Mouse (Mus musculus) hematopoietic multipotent progenitor cell, adult 10-12 weeks (in vitro differentiated cells): ENCODE data around the gene Ccr3. TPM values are rescaled to one million over a fixed set of nuclear protein-coding genes. Genes with fewer than 3 reads are reported as not detected.

Experiments used
- polyA plus RNA-seq: library from polyadenylated mRNA; stranded (reverse); fragments of >175 nt; gene quantifications from 2 replicates; pipeline ENCODE4 v1.2.3, GENCODE M21; 2012; ENCODE audit warnings: low replicate concordance

Gene Ccr3
- 0.47 and 4.1 TPM in 2 replicates for polyA plus RNA-seq

DNA sequence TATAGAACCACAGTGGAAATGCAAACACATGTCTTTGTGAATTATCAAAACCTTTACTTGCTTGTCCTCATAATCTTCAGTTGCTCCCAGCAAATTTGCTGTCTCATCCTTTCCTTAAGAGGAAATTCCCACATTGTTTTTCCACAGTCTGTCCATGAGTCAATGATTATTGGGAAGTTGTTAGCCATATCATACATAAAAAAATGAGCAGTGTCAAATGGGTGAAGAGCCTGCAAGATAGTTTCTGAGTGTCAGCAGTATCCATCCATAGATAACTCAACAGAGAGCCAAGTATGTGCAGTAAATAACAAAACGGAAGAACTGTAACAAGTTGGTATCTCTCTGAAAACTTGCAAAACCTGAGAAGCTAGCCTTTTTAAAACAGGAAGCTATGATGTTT lies at the start of gene Ccr3:
TSS of gene Ccr3 (plus strand) at position 301 of the 400 bp plus-strand sequence.

DNA sequence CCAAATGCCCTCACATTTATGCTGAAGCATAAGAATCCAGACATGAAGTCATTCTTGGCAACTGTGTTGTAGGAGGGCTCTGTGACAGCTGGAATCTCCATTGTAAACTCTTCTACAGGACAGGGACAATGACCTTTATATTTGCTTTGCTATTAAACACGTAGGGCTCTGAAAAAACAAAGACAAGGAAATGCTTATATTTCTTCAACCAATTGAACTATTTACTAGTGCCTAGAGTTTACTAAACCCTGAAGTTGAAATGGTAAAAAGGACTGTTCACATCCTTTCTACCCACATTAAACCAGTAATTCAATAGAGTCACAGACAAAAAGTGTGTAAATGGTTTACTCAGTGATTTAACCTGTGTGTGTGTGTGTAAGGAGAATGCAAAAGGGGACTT lies 43.5 kb upstream of the Ccr3 start, which contains the start of gene Ccr1l1:
TSS of gene Ccr1l1 (minus strand) at position 101 of the 400 bp plus-strand sequence.

Other genes starting within 250 kb of the Ccr3 start
- gene Cxcr6, start 215.5 kb upstream of the Ccr3 start, polyA plus RNA-seq, result 0.61 and 0.68 TPM in 2 replicates
- 5.8 and 7.1 TPM in 2 replicates for gene Fyco1, start 170.1 kb upstream of the Ccr3 start, polyA plus RNA-seq
- gene Xcr1, start 159.9 kb upstream of the Ccr3 start, polyA plus RNA-seq, result 0.17 and 0.71 TPM in 2 replicates
- gene Ccr1, start 53.3 kb upstream of the Ccr3 start, polyA plus RNA-seq, result 1.2 and 1.5 TPM in 2 replicates
- 0.13 TPM in 1 of 2 replicates, not detected in the other for gene Ccr1l1, start 43.6 kb upstream of the Ccr3 start, polyA plus RNA-seq
- 5.0 and 7.6 TPM in 2 replicates for gene Ccr2, start 80.0 kb downstream of the Ccr3 start, polyA plus RNA-seq
- gene Ccr5, start 99.6 kb downstream of the Ccr3 start, polyA plus RNA-seq, result 0.29 and 0.51 TPM in 2 replicates